Comparison of ENCODE assay signal across 9 mouse cellular contexts in the genomic region with DNA sequence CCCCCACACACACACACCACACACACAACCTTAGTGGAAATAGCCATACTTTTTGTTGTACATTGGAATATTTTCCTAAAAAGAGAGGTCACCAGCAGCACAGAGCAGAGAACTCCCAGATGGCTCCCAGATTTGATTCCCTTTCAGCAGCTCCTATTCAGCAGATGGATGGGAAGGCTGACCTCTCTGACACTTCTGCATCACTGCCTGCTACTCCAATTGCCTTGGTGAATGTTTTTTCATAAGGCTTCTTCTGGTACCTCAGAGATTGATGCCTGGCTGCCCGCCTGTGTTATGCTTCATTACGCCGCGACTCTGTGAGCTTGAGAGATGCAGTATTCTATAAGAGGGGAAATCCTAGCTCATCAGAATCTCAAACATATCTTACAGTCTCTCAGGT.
DNase-seq lines count a peak whose midpoint lies in the region; ATAC-seq lines count a peak whose summit lies in the region.
"Had no signal": no experiment of that assay in that cellular context is flagged by ENCODE, and none has a peak within 500 bp of the region (broad histone marks: within the 10 kb centered on the region; RNA-seq: fewer than 3 reads in every experiment).

No protein-coding gene starts in this region.

- H3K27ac ChIP-seq in midbrain, embryonic 14.5 days (replicated peaks; ENCODE audit: low read depth, low read length): no peak overlapping the region
- no peak overlapping the region for H3K27ac ChIP-seq in intestine, embryonic 16.5 days (ENCODE audit: low read length)
- H3K27ac ChIP-seq in liver, embryonic 12.5 days: no peak overlapping the region

- no peaks in the 10 kb centered on the region for H3K9me3 ChIP-seq in midbrain, embryonic 14.5 days (ENCODE audit: control insufficient read depth, low read length)
- no peaks in the 10 kb centered on the region for H3K9me3 ChIP-seq in intestine, embryonic 16.5 days (ENCODE audit: control insufficient read depth, low read length)
- no peaks in the 10 kb centered on the region for H3K9me3 ChIP-seq in liver, embryonic 12.5 days (replicated peaks)

- ATAC-seq in midbrain, embryonic 14.5 days (ENCODE audit: low FRiP score, low TSS enrichment): no peak
- no peak for ATAC-seq in intestine, embryonic 16.5 days
- no peak for ATAC-seq in liver, embryonic 12.5 days

- intact Hi-C loops in left cerebral cortex, postnatal 4 days (cut with DNase I): no loop called here
- intact Hi-C loops in left cerebral cortex, postnatal 36 days (cut with DNase I): no loop called here

- H3K9ac ChIP-seq in midbrain, embryonic 14.5 days (replicated peaks; ENCODE audit: low read length): no peak overlapping the region
- no peak overlapping the region for H3K9ac ChIP-seq in intestine, embryonic 16.5 days (ENCODE audit: low read depth, low read length)
- H3K9ac ChIP-seq in liver, embryonic 12.5 days: no peak overlapping the region

- H3K4me3 ChIP-seq in midbrain, embryonic 14.5 days (replicated peaks; ENCODE audit: low read depth, low read length): no peak overlapping the region
- no peak overlapping the region for H3K4me3 ChIP-seq in intestine, embryonic 16.5 days (ENCODE audit: low read length)
- no peak overlapping the region for H3K4me3 ChIP-seq in liver, embryonic 12.5 days

- peak; percentile 3 for DNase-seq in cerebellum, adult 9-10 months
- DNase-seq in cerebellum, adult 11 months: no peak
- DNase-seq in left cerebral cortex, postnatal 4 days: peak; percentile 47
- no peak for DNase-seq in left cerebral cortex, postnatal 36 days (ENCODE audit: low spot score in 2 of 2)
- DNase-seq in midbrain, embryonic 14.5 days: peak; percentile 49
- no peak for DNase-seq in lung, postnatal 36 days
- DNase-seq: lung, postnatal 14 days had no signal

- 0 out of 2 replicates have a peak, but pooled peaks cover 7% of the 10 kb centered on the region for H3K4me1 ChIP-seq in midbrain, embryonic 14.5 days (ENCODE audit: control insufficient read depth, insufficient read depth, low read length)
- H3K4me1 ChIP-seq in intestine, embryonic 16.5 days (ENCODE audit: control insufficient read depth, insufficient read depth, low read length): peaks cover 6% of the 10 kb centered on the region; the same call in 1 of the 2 replicates
- H3K4me1 ChIP-seq in liver, embryonic 12.5 days: no peaks in the 10 kb centered on the region

- no peaks in the 10 kb centered on the region for H3K36me3 ChIP-seq in midbrain, embryonic 14.5 days (ENCODE audit: control insufficient read depth, insufficient read depth, low read length)
- H3K36me3 ChIP-seq in intestine, embryonic 16.5 days (ENCODE audit: control insufficient read depth, insufficient read depth, low read length): no peaks in the 10 kb centered on the region
- no peaks in the 10 kb centered on the region for H3K36me3 ChIP-seq in liver, embryonic 12.5 days

- 43% methylated on average over 4 of the region's 4 CpGs for WGBS in midbrain, embryonic 14.5 days
- 55% methylated on average over 4 of the region's 4 CpGs for WGBS in intestine, embryonic 16.5 days
- 83% methylated on average over 4 of the region's 4 CpGs for WGBS in liver, embryonic 12.5 days (ENCODE audit: insufficient replicate concordance)

- H3K4me2 ChIP-seq in midbrain, embryonic 14.5 days (ENCODE audit: low read length): no peak overlapping the region
- H3K4me2 ChIP-seq in intestine, embryonic 16.5 days (ENCODE audit: low read depth, low read length): no peak overlapping the region
- no peak overlapping the region for H3K4me2 ChIP-seq in liver, embryonic 12.5 days

- H3K27me3 ChIP-seq in midbrain, embryonic 14.5 days (ENCODE audit: control insufficient read depth, insufficient read depth, low read length): no peaks in the 10 kb centered on the region
- H3K27me3 ChIP-seq in intestine, embryonic 16.5 days (replicated peaks; ENCODE audit: control insufficient read depth, insufficient read depth, low read length): no peaks in the 10 kb centered on the region
- H3K27me3 ChIP-seq in liver, embryonic 12.5 days (replicated peaks): no peaks in the 10 kb centered on the region

Comparison
In these comparisons a context has a peak if more than half of its experiments do, and no peak if none do; other contexts are left out.
1. DNase-seq: peak in cerebellum, adult 9-10 months (single experiment), left cerebral cortex, postnatal 4 days (single experiment) and midbrain, embryonic 14.5 days (single experiment); none in cerebellum, adult 11 months (single experiment), left cerebral cortex, postnatal 36 days (0 of 2) and lung, postnatal 36 days (single experiment).